Mouse (Mus musculus) kidney, adult 2 months (tissue): Measurements from ENCODE around the gene Stat2.

Source experiments
- CTCF ChIP-seq: fragments of 200-500 bp; conservative IDR thresholded peaks from 2 replicates; pipeline ENCODE4 v1.5.1; 2011; ENCODE audit warnings: low read depth, mild to moderate bottlenecking, control low read depth, low read length, moderate library complexity, mixed read lengths; ENCODE audit not compliant: insufficient read depth, insufficient read length
- POLR2A ChIP-seq: fragments of 200-500 bp; IDR thresholded peaks from one replicate; pipeline ENCODE4 v1.6.1; 2011; ENCODE audit warnings: low read depth, low read length, control low read depth

GRCm38 (mm10) chr10:128230582-128230981 lies 39.8 kb upstream of the Stat2 start:
- TF ChIP-seq POLR2A: no peak
- no peak for TF ChIP-seq CTCF
